Mouse (Mus musculus) layer of hippocampus, postnatal 36 days (tissue): ENCODE data around the gene Sel1l. TPM values are rescaled to one million over a fixed set of nuclear protein-coding genes. Genes with fewer than 3 reads are reported as not detected.

Experiments used
- DNase-seq, 2 experiments: peaks; one replicate each; pipeline ENCODE4 v3.0.0; 2022
- total RNA-seq, 2 experiments: library from RNA; stranded (reverse); gene quantifications; 2 replicates each; pipeline ENCODE4 v1.2.3; 2021

Gene Sel1l
- 100 to 1,000 TPM; 187 to 204 TPM for total RNA-seq

- peak; percentile 98 for DNase-seq
Observed at GRCm38 (mm10) chr12:91849045-91849467, at the start of gene Sel1l. TSS of gene Sel1l (minus strand) at chr12:91849157.

GRCm38 (mm10) chr12:91892622-91893560 is 43.9 kb upstream of the Sel1l start:
- DNase-seq = no peak

GRCm38 (mm10) chr12:91880431-91880830 is 31.5 kb upstream of the Sel1l start:
- DNase-seq = no peak

GRCm38 (mm10) chr12:91878912-91879250 is 29.9 kb upstream of the Sel1l start:
- DNase-seq = peak; percentile 21 to 31

GRCm38 (mm10) chr12:91878056-91878911 is 29.3 kb upstream of the Sel1l start:
- no peak for DNase-seq

- DNase-seq = peak in 1 of 2 experiments; percentile 17
Observed at GRCm38 (mm10) chr12:91877646-91878045, 28.7 kb upstream of the Sel1l start.

- DNase-seq = no peak
Observed at GRCm38 (mm10) chr12:91870671-91871070, 21.7 kb upstream of the Sel1l start.

GRCm38 (mm10) chr12:91869352-91869751 is 20.4 kb upstream of the Sel1l start:
- DNase-seq = no peak

GRCm38 (mm10) chr12:91854330-91854729 is 5.4 kb upstream of the Sel1l start:
- no peak for DNase-seq

GRCm38 (mm10) chr12:91848394-91849044 is 438 bp downstream of the Sel1l start:
- DNase-seq = peak in 1 of 2 experiments; percentile 14

GRCm38 (mm10) chr12:91846038-91846437 is 2.9 kb downstream of the Sel1l start:
- DNase-seq = no peak

- no peak for DNase-seq
Observed at GRCm38 (mm10) chr12:91845393-91845792, 3.6 kb downstream of the Sel1l start.

GRCm38 (mm10) chr12:91844542-91844941 is 4.4 kb downstream of the Sel1l start:
- DNase-seq = no peak

- DNase-seq = no peak
Observed at GRCm38 (mm10) chr12:91843888-91844287, 5.1 kb downstream of the Sel1l start.

- no peak for DNase-seq
Observed at GRCm38 (mm10) chr12:91841714-91842113, 7.2 kb downstream of the Sel1l start.

GRCm38 (mm10) chr12:91838261-91838660 is 10.7 kb downstream of the Sel1l start:
- DNase-seq = no peak

GRCm38 (mm10) chr12:91837401-91838065 is 11.4 kb downstream of the Sel1l start:
- no peak for DNase-seq

- DNase-seq = no peak
Observed at GRCm38 (mm10) chr12:91833939-91834333, 15.0 kb downstream of the Sel1l start.

- DNase-seq = no peak
Observed at GRCm38 (mm10) chr12:91833237-91833938, 15.6 kb downstream of the Sel1l start.

GRCm38 (mm10) chr12:91831410-91831809 is 17.5 kb downstream of the Sel1l start:
- no peak for DNase-seq

GRCm38 (mm10) chr12:91820461-91820860 is 28.5 kb downstream of the Sel1l start:
- no peak for DNase-seq
